Mouse (Mus musculus) neural tube, embryonic 15.5 days (tissue): ENCODE measurements around the gene Fhit. TPM values are rescaled to one million over a fixed set of nuclear protein-coding genes. Genes with fewer than 3 reads are reported as not detected.

ENCODE experiments used
- ATAC-seq: fragments of 200-750 bp; cut with Nextera tagmentation; 2 replicates; pipeline ENCODE4 v1.8.0; 2017; ENCODE audit warnings: mild to moderate bottlenecking, moderate TSS enrichment, moderate library complexity; ENCODE audit not compliant: low FRiP score
- H3K27ac ChIP-seq: fragments of 300-500 bp; sonication (generic); replicated peaks from 2 replicates; pipeline ENCODE4 v1.5.1; 2015; ENCODE audit warnings: mild to moderate bottlenecking, inconsistent platforms
- H3K27me3 ChIP-seq: fragments of 300-500 bp; sonication (generic); replicated peaks from 2 replicates; pipeline ENCODE4 v1.6.1; 2015; ENCODE audit warnings: inconsistent platforms
- H3K36me3 ChIP-seq: fragments of 300-500 bp; sonication (generic); 2 replicates; pipeline ENCODE4 v1.6.1; 2015; ENCODE audit warnings: inconsistent platforms
- H3K4me1 ChIP-seq: fragments of 300-500 bp; sonication (generic); 2 replicates; pipeline ENCODE4 v1.6.1; 2015; ENCODE audit warnings: inconsistent platforms
- H3K4me2 ChIP-seq: fragments of 300-500 bp; sonication (generic); 2 replicates; pipeline ENCODE4 v1.6.1; 2015; ENCODE audit warnings: inconsistent platforms, mild to moderate bottlenecking, moderate library complexity
- H3K4me3 ChIP-seq: fragments of 300-500 bp; sonication (generic); replicated peaks from 2 replicates; pipeline ENCODE4 v1.5.1; 2015; ENCODE audit warnings: mild to moderate bottlenecking, inconsistent platforms
- H3K9ac ChIP-seq: fragments of 300-500 bp; sonication (generic); replicated peaks from 2 replicates; pipeline ENCODE4 v1.6.1; 2015; ENCODE audit warnings: mild to moderate bottlenecking, inconsistent platforms
- H3K9me3 ChIP-seq: fragments of 300-500 bp; sonication (generic); replicated peaks from 2 replicates; pipeline ENCODE4 v1.6.1; 2016; ENCODE audit warnings: inconsistent platforms
- WGBS: fragments of 180-500 bp; shearing (Covaris S2); methylation state at CpG from one replicate; pipeline ENCODE4 v1.1.7; 2015; ENCODE audit warnings: mixed read lengths; 5-methylcytosine and 5-hydroxymethylcytosine counted together
- polyA plus RNA-seq: library from polyadenylated mRNA; unstranded; fragments of >200 nt; fragmentation: Nextera tagmentation; extraction: Ambion mirVana; gene quantifications from 2 replicates; pipeline ENCODE4 v1.2.1, GENCODE M21; 2015

Fhit gene
- polyA plus RNA-seq, 1 experiment from 2014 or later = 7.5 TPM

DNA sequence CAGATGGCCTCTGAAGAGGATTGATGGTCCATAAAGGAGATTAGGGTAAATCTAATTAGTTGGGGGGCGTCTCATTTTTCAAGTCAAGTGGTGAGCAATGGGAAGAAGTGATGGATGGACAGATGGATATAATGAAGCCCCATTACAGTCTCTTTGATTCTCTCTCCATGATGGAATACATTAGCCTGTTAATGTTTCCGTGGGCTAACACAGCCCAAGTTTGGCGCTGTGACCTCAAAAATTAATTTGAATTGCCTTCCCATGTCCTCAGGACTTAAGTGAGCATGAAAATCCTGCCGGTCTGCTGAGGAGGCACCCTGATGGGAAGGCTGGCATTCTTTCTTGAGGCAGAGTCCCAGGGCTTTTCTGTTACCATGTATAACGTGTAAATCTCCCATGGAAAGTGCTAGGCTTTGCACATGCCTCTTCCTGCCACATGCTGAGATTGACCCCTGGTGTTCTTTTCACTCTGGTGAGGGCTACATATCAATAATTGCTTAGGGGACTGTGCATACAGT lies 1564.3 kb downstream of the Fhit start:
- 13% methylated on average over 5 of the region's 5 CpGs for WGBS
- no peaks in the 10 kb centered on the region for H3K36me3 ChIP-seq
- H3K9ac ChIP-seq = no peak overlapping the region
- H3K27ac ChIP-seq = no peak overlapping the region
- no peaks in the 10 kb centered on the region for H3K4me1 ChIP-seq
- H3K9me3 ChIP-seq = no peaks in the 10 kb centered on the region
- H3K4me2 ChIP-seq = no peak overlapping the region
- ATAC-seq = no peak
- no peak overlapping the region for H3K4me3 ChIP-seq
- H3K27me3 ChIP-seq = no peaks in the 10 kb centered on the region

DNA sequence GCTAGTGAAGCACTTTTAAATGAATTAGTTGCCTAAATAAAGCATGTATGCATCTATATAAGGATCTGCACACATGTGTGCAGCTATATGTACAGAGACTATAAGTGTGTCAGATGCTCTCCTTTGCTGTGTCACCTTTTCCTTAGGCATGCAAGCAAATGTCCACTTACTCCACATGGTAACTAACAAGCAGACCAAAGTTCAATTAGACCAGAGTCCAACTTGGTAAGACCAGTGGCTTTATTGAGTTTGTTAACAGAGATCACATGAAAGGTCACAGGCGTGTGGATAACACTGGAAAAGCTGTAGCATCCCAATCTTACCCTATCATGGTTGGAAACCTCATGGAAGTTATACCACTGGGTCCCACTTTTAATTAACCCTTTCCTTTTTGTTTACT lies 1572.7 kb downstream of the Fhit start:
- no peaks in the 10 kb centered on the region for H3K36me3 ChIP-seq
- no peak for ATAC-seq
- WGBS = 90% methylated on average over 1 of the region's 1 CpGs
- no peak overlapping the region for H3K9ac ChIP-seq
- H3K27ac ChIP-seq = no peak overlapping the region
- H3K4me2 ChIP-seq = no peak overlapping the region
- 0 out of 2 replicates have a peak, but pooled peaks cover 4% of the 10 kb centered on the region for H3K4me1 ChIP-seq
- no peaks in the 10 kb centered on the region for H3K9me3 ChIP-seq
- no peak overlapping the region for H3K4me3 ChIP-seq
- no peaks in the 10 kb centered on the region for H3K27me3 ChIP-seq

DNA sequence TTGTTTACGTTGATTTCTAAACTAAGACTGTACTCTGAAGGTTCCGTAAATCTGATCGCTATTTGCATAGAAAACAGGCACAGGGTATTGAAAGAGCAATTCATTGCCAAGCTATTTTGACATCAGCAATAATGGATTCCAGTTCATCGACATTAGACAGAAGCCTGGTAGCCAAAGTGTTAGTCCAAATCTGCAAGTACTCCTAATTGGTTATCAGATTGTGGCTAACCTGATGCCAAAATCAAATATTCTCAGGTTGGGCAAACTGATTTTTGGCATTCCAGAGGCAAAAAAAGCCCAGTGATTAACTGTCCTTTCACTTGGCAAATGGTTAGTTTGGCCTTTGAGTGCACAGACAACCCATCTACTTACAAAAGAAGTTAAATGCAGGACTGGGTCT lies 1573.9 kb downstream of the Fhit start:
- no peak overlapping the region for H3K4me3 ChIP-seq
- WGBS = 85% methylated on average over 4 of the region's 4 CpGs
- H3K9me3 ChIP-seq = no peaks in the 10 kb centered on the region

DNA sequence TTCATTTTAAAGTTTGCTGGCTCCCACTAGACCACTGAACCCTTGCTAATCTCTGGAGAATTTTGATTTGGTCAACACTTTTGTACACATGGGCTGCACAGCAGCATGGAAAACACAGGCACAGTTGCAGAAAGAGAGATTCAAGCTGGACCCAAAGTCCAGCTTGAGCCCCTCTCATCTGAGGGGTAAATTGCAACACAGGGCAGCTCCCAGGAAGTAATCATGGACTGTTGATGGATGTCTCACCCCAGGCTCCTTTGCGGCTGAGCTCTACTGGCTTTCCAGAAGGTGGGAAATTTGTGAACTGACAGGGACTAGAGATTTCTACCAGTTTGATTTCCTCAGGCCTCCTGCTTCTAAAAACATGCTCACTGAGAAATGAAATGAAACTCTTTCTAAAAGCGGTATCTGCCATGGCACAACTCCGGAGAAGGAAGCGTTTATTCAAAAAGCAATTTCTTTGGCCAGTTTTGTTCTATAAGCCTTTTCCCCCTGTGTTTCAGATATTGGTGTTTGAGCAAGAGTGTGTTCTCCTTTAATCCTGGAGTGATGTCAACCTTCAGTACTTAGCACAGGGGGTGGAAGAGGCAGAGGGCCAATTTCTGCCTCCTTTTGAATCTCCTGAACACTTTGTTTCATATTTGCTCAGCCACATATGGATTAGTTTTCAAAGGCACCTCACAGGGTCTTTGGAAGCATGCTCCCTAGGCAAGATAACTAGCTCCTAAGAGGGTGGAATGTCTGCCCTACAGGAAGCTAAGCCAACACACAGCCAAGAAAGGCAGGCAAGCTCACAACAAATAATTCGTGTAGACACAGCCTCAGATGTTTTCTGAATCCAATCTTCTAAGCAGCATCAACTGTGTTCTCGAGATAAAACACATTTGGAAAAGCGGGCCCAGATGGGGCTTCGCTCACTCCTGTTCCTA lies 1578.3 kb downstream of the Fhit start:
- H3K4me1 ChIP-seq = 0 out of 2 replicates have a peak, but pooled peaks cover 4% of the 10 kb centered on the region
- H3K36me3 ChIP-seq = no peaks in the 10 kb centered on the region
- H3K4me3 ChIP-seq = no peak overlapping the region
- no peak overlapping the region for H3K4me2 ChIP-seq
- H3K27ac ChIP-seq = no peak overlapping the region
- ATAC-seq = no peak
- 84% methylated on average over 8 of the region's 8 CpGs for WGBS
- H3K9ac ChIP-seq = no peak overlapping the region
- no peaks in the 10 kb centered on the region for H3K9me3 ChIP-seq
- no peaks in the 10 kb centered on the region for H3K27me3 ChIP-seq

More for the DNA sequence above, 1573.9 kb downstream of the Fhit start:
- Histone ChIP-seq H3K36me3 (no peaks in the 10 kb centered on the region), H3K9ac (no peak overlapping the region), H3K27ac (no peak overlapping the region), H3K4me1 (0 out of 2 replicates have a peak, but pooled peaks cover 4% of the 10 kb centered on the region), H3K4me2 (no peak overlapping the region), H3K27me3 (no peaks in the 10 kb centered on the region)
- no peak for ATAC-seq

DNA sequence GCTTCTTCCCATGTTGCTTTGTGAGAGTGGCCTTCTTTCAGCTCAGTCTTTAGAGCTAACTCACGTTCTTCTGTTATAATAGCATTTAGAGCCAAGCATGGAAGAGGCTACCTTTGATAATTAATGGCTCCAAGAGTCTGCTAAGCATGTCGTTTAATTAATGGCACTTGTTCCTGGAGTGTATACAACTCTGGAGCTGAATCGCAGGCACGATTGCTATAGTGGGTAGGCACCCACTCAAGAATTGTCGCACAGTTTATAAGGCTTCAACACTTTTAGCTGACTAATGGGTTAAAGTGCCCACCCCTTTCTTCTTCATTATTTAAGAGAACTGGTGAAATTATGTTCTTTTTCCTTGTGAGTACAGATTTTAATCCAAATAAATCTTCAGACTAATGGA lies 1605.5 kb downstream of the Fhit start:
- no peak overlapping the region for H3K9ac ChIP-seq
- H3K4me1 ChIP-seq = peaks cover 9% of the 10 kb centered on the region; the same call in 1 of the 2 replicates
- 43% methylated on average over 5 of the region's 5 CpGs for WGBS
- no peak overlapping the region for H3K4me2 ChIP-seq
- H3K9me3 ChIP-seq = no peaks in the 10 kb centered on the region
- no peaks in the 10 kb centered on the region for H3K36me3 ChIP-seq
- no peak overlapping the region for H3K4me3 ChIP-seq
- H3K27me3 ChIP-seq = no peaks in the 10 kb centered on the region
- H3K27ac ChIP-seq = no peak overlapping the region
- ATAC-seq = no peak

DNA sequence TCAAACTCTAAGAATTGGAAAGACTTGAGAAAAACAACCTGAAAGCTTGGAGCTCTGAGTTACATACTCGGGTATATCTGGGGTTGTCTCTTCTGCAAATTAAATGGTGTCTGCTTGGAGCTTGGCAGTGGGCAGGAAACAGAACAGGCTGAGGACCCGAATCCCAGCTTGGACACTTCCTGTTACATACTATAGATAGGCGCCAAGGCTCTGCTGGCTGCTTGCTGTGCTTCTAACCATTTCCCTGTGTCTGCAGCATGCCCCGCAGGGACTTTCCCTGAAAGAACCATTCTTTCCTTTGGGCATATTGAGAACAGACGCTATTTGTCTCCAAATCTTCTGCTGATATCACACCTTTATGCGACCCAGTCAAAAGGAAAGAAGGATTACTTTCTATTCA lies 1606.0 kb downstream of the Fhit start:
- no peak overlapping the region for H3K4me2 ChIP-seq
- WGBS = 67% methylated on average over 6 of the region's 6 CpGs

DNA sequence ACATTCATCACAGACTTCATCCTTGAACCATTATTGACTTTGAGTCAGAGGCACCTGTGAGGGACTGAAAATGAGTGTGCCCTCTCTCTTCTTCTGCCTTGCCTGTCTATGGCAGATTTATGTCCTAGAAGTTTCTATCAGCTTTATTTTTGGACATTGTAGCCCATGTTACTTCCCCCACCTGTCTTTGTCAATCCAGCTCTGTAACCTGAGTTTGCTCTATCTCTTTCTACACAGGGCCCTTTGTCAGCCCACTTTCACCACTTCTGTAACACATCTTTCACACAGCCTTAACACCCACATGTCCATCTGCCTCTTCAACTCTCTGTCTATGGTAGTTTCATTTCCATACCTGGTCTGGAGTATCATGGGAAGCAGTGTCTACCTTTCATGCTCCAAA lies 1609.7 kb downstream of the Fhit start:
- Histone ChIP-seq H3K27ac (no peak overlapping the region), H3K9me3 (no peaks in the 10 kb centered on the region), H3K4me3 (no peak overlapping the region), H3K36me3 (no peaks in the 10 kb centered on the region), H3K4me1 (peaks cover 9% of the 10 kb centered on the region; the same call in 1 of the 2 replicates), H3K4me2 (no peak overlapping the region), H3K9ac (no peak overlapping the region), H3K27me3 (no peaks in the 10 kb centered on the region)
- no peak for ATAC-seq

More for the DNA sequence above, 1606.0 kb downstream of the Fhit start:
- Histone ChIP-seq H3K4me1 (peaks cover 9% of the 10 kb centered on the region; the same call in 1 of the 2 replicates), H3K36me3 (no peaks in the 10 kb centered on the region), H3K27ac (no peak overlapping the region), H3K27me3 (no peaks in the 10 kb centered on the region), H3K4me3 (no peak overlapping the region), H3K9me3 (no peaks in the 10 kb centered on the region), H3K9ac (no peak overlapping the region)
- no peak for ATAC-seq

DNA sequence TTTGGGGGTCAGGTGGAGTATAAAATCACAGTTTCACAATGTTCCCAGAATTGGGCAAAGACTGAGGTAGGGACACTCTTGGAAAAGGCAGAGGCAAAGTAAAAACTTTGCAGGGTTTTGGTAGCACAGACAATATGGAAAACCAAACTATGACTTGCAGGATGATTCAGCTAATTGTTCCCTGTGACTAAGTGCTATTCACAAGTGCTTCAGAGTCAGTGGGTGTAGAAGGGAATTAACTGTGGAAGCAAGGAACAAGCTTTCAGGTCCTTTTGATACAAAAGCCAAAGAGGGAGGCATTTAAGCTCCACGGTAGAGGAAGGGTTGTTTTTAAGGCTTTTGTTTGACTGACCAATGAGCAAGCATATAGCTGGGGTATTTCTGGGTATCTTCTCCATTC lies 1613.9 kb downstream of the Fhit start:
- no peak overlapping the region for H3K9ac ChIP-seq
- 53% methylated on average over 1 of the region's 1 CpGs for WGBS
- H3K27ac ChIP-seq = no peak overlapping the region
- H3K4me3 ChIP-seq = no peak overlapping the region
- H3K4me1 ChIP-seq = no peaks in the 10 kb centered on the region
- H3K4me2 ChIP-seq = no peak overlapping the region
- ATAC-seq = no peak
- no peaks in the 10 kb centered on the region for H3K36me3 ChIP-seq
- H3K27me3 ChIP-seq = no peaks in the 10 kb centered on the region
- H3K9me3 ChIP-seq = no peaks in the 10 kb centered on the region

DNA sequence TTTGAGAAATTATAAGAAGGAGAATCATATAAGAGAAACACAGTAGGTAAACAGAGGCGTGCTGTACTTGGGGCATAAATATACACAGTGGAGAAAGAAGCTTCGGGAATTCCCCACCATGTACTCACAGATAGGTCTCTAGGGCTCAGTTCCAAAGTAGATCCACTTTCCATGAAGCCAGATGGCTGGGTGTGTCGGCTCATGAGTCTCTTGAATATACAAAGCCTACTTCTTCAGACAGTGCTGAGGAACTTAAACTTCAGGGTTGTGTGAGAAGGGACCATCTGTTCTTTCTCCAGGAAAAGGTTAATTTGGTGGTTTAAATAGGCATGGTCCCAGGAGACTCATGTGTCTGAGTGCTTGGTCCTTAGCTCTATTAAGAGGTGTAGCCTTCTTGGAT lies 1617.5 kb downstream of the Fhit start:
- no peak overlapping the region for H3K4me3 ChIP-seq
- H3K9me3 ChIP-seq = no peaks in the 10 kb centered on the region
- H3K9ac ChIP-seq = no peak overlapping the region
- no peaks in the 10 kb centered on the region for H3K36me3 ChIP-seq
- no peak for ATAC-seq
- no peaks in the 10 kb centered on the region for H3K4me1 ChIP-seq
- H3K27ac ChIP-seq = no peak overlapping the region
- H3K27me3 ChIP-seq = no peaks in the 10 kb centered on the region
- no peak overlapping the region for H3K4me2 ChIP-seq
- WGBS = 78% methylated on average over 3 of the region's 3 CpGs

DNA sequence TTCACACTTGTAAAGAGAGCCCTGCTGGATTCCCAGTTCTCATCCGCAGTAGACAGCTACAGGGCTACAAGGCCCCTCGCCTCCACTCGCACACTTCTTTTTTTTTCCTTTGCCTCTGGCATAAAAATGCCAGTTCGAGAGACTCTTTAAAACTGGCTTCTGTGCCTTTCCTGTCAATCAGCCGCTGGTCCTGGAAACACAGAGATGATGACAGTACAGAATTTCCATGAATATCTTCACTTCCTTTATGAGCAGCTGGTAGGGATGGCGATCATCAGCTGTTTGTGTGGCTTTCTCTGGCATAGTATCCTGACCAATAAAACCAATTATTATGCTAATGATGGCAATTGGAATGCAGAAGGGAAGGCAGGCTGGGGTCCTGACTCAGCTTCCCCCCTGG lies 1626.3 kb downstream of the Fhit start:
- Histone ChIP-seq H3K36me3 (no peaks in the 10 kb centered on the region), H3K9me3 (no peaks in the 10 kb centered on the region), H3K27me3 (no peaks in the 10 kb centered on the region), H3K4me3 (no peak overlapping the region), H3K9ac (no peak overlapping the region), H3K4me2 (no peak overlapping the region), H3K27ac (no peak overlapping the region), H3K4me1 (no peaks in the 10 kb centered on the region)
- WGBS = 56% methylated on average over 6 of the region's 6 CpGs
- ATAC-seq = no peak

DNA sequence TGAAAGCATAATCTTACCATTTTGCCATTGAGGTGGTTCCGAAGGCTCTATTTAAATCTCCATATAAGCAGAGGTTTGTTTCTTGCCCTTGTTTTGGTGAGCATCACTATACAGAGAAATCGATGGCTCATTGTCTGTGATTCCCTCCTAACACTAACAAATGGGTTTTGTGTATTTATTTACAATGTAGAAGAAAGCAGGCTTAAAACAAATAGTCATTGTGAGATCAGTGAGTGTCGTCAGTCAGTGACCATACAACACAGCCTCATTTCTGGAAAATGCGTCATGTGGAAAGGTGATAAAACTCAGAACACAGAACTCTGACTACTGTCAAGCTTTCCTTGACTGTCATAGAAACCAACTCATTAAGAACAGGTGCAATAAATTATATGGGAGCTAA lies 1632.6 kb downstream of the Fhit start:
- WGBS = 88% methylated on average over 4 of the region's 4 CpGs
- Histone ChIP-seq H3K4me1 (no peaks in the 10 kb centered on the region), H3K9me3 (no peaks in the 10 kb centered on the region), H3K27ac (no peak overlapping the region), H3K9ac (no peak overlapping the region), H3K36me3 (no peaks in the 10 kb centered on the region), H3K4me2 (no peak overlapping the region), H3K4me3 (no peak overlapping the region), H3K27me3 (no peaks in the 10 kb centered on the region)
- no peak for ATAC-seq

DNA sequence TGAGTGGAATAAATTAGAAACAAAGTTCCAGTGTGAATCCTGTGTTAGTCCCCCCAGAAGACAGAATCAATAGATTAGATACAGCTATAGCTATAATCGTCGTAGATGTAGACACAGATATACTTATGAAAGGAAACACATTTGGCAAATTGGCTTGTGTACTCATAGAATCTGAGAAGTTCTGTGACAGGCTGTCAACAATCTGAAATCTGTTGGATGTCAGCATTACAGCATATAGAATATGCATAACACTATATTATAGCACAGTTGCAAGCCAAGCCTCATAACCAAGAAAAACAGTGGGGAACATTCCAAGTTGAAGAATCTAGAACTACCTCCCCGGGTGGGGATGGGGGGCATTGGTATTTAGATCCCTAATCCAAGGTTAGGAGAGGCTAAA lies 1635.7 kb downstream of the Fhit start:
- no peaks in the 10 kb centered on the region for H3K9me3 ChIP-seq
- H3K36me3 ChIP-seq = no peaks in the 10 kb centered on the region
- H3K9ac ChIP-seq = no peak overlapping the region
- 90% methylated on average over 3 of the region's 3 CpGs for WGBS
- no peak overlapping the region for H3K4me3 ChIP-seq
- ATAC-seq = no peak
- H3K27ac ChIP-seq = no peak overlapping the region
- H3K27me3 ChIP-seq = no peaks in the 10 kb centered on the region
- no peaks in the 10 kb centered on the region for H3K4me1 ChIP-seq
- H3K4me2 ChIP-seq = no peak overlapping the region
